Mouse (Mus musculus): ENCODE measurements around the gene Fam129b.

GRCm38 (mm10) chr2:32869721-32870274 lies 6.1 kb upstream of the Fam129b start:
- TF ChIP-seq CTCF (IDR thresholded peaks at IDR 0.05; ENCODE audit: low read depth): no peak
- no peak for TF ChIP-seq EP300 (IDR thresholded peaks at IDR 0.05; ENCODE audit: low read depth)

All from liver, embryonic 14.5 days (tissue).